Mouse (Mus musculus): Measurements from ENCODE around the gene Scd1.
A peak's percentile ranks its signal among the peaks of the same experiment; 100 is the strongest.
"Not testable (repeated sequence)": the region's sequence is repeated elsewhere in the genome, so short reads cannot be mapped to it uniquely, and the experiment has no call there.

Gene Scd1

GRCm38 (mm10) chr19:44369371-44369770 lies 38.3 kb downstream of the Scd1 start:
- DNase-seq (ENCODE audit: extremely low spot score, low read depth, low spot score): no peak

- not testable (repeated sequence) for DNase-seq (ENCODE audit: extremely low spot score, low read depth, low spot score)
Measured at GRCm38 (mm10) chr19:44367076-44367475, 40.6 kb downstream of the Scd1 start.

- DNase-seq (ENCODE audit: extremely low spot score, low read depth, low spot score): no peak
Measured at GRCm38 (mm10) chr19:44365733-44366132, 41.9 kb downstream of the Scd1 start.

GRCm38 (mm10) chr19:44364029-44364428 lies 43.6 kb downstream of the Scd1 start:
- DNase-seq (ENCODE audit: extremely low spot score, low read depth, low spot score): no peak

GRCm38 (mm10) chr19:44363529-44363928 lies 44.1 kb downstream of the Scd1 start:
- DNase-seq (ENCODE audit: extremely low spot score, low read depth, low spot score): peak; percentile 47

GRCm38 (mm10) chr19:44358700-44359099 lies 49.0 kb downstream of the Scd1 start:
- no peak for DNase-seq (ENCODE audit: extremely low spot score, low read depth, low spot score)

GRCm38 (mm10) chr19:44351756-44352155 lies 55.9 kb downstream of the Scd1 start:
- no peak for DNase-seq (ENCODE audit: extremely low spot score, low read depth, low spot score)

GRCm38 (mm10) chr19:44349689-44350088 lies 58.0 kb downstream of the Scd1 start:
- no peak for DNase-seq (ENCODE audit: extremely low spot score, low read depth, low spot score)
